Mouse (Mus musculus): Measurements from ENCODE around the gene Spg11. TPM values are rescaled to one million over a fixed set of nuclear protein-coding genes. Genes with fewer than 3 reads are reported as not detected.

Gene Spg11
- polyA plus RNA-seq, 1 experiment: 5.8 TPM

DNA sequence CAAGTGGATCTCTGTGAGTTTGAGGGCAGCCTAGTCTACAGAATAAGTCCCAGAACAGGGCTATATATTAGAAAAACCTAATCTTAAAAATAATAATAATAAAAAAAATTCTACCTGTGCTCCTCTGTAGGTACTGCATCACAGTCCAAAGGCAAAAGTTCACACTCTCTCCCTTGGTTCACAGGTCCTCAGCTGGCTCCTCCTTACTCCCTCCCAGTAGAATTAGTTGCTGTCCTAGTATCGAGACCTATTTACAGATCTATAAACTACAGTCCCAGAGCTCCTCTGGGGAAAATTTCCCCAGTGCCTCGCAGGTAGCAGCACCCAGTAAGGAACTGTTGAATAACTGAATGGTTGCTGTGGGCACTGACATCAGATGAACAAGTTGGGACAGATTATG lies 22.6 kb upstream of the Spg11 start:
- Histone ChIP-seq H3K4me3 (no peak overlapping the region), H3ac (ENCODE audit: control insufficient read depth, insufficient read length) (no peak overlapping the region), H3K27me3 (ENCODE audit: control insufficient read depth, insufficient read depth, insufficient read length) (no peaks in the 10 kb centered on the region), H3K36me3 (ENCODE audit: control insufficient read depth, insufficient read depth) (no peaks in the 10 kb centered on the region), H3K79me2 (ENCODE audit: control insufficient read depth, insufficient read depth) (no peaks in the 10 kb centered on the region), H3K4me2 (ENCODE audit: low read depth) (no peak overlapping the region)
- TF ChIP-seq MYOG (IDR thresholded peaks at IDR 0.05; ENCODE audit: control insufficient read depth in 1 of 3, insufficient read depth in 1 of 3, insufficient read length in 2 of 3, low read depth in 2 of 3) (no peak), USF1 (IDR thresholded peaks at IDR 0.05; ENCODE audit: low read depth) (no peak), TCF12 (IDR thresholded peaks at IDR 0.05; ENCODE audit: insufficient read depth, poor library complexity, severe bottlenecking) (no peak), POLR2AphosphoS2 (IDR thresholded peaks at IDR 0.05; ENCODE audit: insufficient read length, low read depth) (no peak), MAX (IDR thresholded peaks at IDR 0.05; ENCODE audit: low read depth) (no peak), REST (IDR thresholded peaks at IDR 0.05; ENCODE audit: insufficient read depth, insufficient read length) (no peak), E2F4 (IDR thresholded peaks at IDR 0.05; ENCODE audit: insufficient read depth) (no peak), CEBPB (IDR thresholded peaks at IDR 0.05; ENCODE audit: insufficient read depth, poor library complexity, severe bottlenecking) (no peak), SRF (IDR thresholded peaks at IDR 0.05; ENCODE audit: control insufficient read depth, insufficient read length, low read depth) (no peak), POLR2A (IDR thresholded peaks at IDR 0.05; ENCODE audit: insufficient read length, low read depth) (no peak), TCF3 (IDR thresholded peaks at IDR 0.05; ENCODE audit: insufficient read length, low read depth) (no peak), MYOD1 (IDR thresholded peaks at IDR 0.05; ENCODE audit: control insufficient read depth in 1 of 3, insufficient read length in 2 of 3, low read depth in 2 of 3) (no peak)

DNA sequence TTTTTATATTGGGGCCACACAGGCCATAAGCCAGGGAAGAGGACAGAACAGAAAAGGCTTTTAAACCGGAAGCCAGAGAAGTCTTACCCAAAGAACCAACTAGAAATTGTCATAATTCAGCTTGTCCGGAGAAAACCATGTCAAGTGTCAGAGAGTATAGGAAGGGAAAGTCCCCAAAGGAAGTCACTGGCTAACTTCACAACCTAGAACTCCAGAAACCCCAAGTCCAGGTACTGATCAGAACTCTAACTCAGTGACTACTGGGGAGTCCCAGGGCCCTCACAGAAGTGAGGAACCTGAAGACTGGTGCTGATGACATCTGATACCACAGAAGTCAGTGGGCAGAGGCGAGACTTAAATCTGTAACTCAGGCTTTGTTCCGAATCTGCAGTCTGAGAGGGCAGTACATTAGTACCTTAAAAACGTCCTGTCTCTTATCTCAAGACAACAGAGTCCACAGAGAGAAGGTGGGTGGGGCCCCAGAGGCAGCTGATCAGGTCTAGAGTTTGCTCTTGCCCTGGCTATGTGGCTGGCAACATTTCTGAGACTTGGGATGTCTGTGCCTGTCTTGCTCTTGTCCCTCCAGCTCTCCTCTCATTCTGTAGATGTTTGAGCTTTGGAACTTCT lies 19.8 kb upstream of the Spg11 start:
- no peaks in the 10 kb centered on the region for H3K79me2 ChIP-seq (ENCODE audit: control insufficient read depth, insufficient read depth)
- no peak overlapping the region for H3ac ChIP-seq (ENCODE audit: control insufficient read depth, insufficient read length)
- no peak overlapping the region for H3K4me2 ChIP-seq (ENCODE audit: low read depth)
- TF ChIP-seq CEBPB (IDR thresholded peaks at IDR 0.05; ENCODE audit: insufficient read depth, poor library complexity, severe bottlenecking) (no peak), MYOD1 (IDR thresholded peaks at IDR 0.05; ENCODE audit: control insufficient read depth in 1 of 3, insufficient read length in 2 of 3, low read depth in 2 of 3) (no peak)
- no peaks in the 10 kb centered on the region for H3K27me3 ChIP-seq (ENCODE audit: control insufficient read depth, insufficient read depth, insufficient read length)
- no peaks in the 10 kb centered on the region for H3K36me3 ChIP-seq (ENCODE audit: control insufficient read depth, insufficient read depth)
- no peak overlapping the region for H3K4me3 ChIP-seq

DNA sequence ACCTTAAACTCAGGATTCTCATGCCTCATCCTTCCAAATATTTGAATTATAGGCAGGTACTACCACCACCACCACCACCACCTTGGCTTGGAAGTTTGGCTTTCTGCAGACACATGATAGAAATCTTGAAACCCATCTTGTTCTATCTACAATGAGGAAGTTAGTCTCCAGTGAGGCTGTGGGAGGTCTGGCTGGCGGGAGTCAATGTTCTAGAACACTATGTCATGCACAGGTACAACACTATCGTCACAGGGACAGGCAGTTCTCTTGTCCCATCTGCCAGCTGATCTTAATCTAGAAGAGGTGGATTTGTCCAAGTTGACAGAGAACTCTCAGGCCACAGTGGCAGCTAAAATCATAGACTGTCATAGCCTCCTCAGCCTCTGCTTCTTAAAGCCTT lies 14.4 kb upstream of the Spg11 start:
- Histone ChIP-seq H3ac (ENCODE audit: control insufficient read depth, insufficient read length) (no peak overlapping the region), H3K27me3 (ENCODE audit: control insufficient read depth, insufficient read depth, insufficient read length) (no peaks in the 10 kb centered on the region), H3K4me2 (ENCODE audit: low read depth) (no peak overlapping the region), H3K4me3 (no peak overlapping the region), H3K79me2 (ENCODE audit: control insufficient read depth, insufficient read depth) (no peaks in the 10 kb centered on the region), H3K36me3 (ENCODE audit: control insufficient read depth, insufficient read depth) (no peaks in the 10 kb centered on the region)
- TF ChIP-seq MYOD1 (IDR thresholded peaks at IDR 0.05; ENCODE audit: control insufficient read depth in 1 of 3, insufficient read length in 2 of 3, low read depth in 2 of 3) (no peak), MAX (IDR thresholded peaks at IDR 0.05; ENCODE audit: low read depth) (no peak), E2F4 (IDR thresholded peaks at IDR 0.05; ENCODE audit: insufficient read depth) (no peak), USF1 (IDR thresholded peaks at IDR 0.05; ENCODE audit: low read depth) (no peak), POLR2AphosphoS2 (IDR thresholded peaks at IDR 0.05; ENCODE audit: insufficient read length, low read depth) (no peak), TCF12 (IDR thresholded peaks at IDR 0.05; ENCODE audit: insufficient read depth, poor library complexity, severe bottlenecking) (no peak), CEBPB (IDR thresholded peaks at IDR 0.05; ENCODE audit: insufficient read depth, poor library complexity, severe bottlenecking) (no peak), REST (IDR thresholded peaks at IDR 0.05; ENCODE audit: insufficient read depth, insufficient read length) (no peak), MYOG (IDR thresholded peaks at IDR 0.05; ENCODE audit: control insufficient read depth in 1 of 3, insufficient read depth in 1 of 3, insufficient read length in 2 of 3, low read depth in 2 of 3) (no peak), TCF3 (IDR thresholded peaks at IDR 0.05; ENCODE audit: insufficient read length, low read depth) (no peak), SRF (IDR thresholded peaks at IDR 0.05; ENCODE audit: control insufficient read depth, insufficient read length, low read depth) (no peak), POLR2A (IDR thresholded peaks at IDR 0.05; ENCODE audit: insufficient read length, low read depth) (no peak)

DNA sequence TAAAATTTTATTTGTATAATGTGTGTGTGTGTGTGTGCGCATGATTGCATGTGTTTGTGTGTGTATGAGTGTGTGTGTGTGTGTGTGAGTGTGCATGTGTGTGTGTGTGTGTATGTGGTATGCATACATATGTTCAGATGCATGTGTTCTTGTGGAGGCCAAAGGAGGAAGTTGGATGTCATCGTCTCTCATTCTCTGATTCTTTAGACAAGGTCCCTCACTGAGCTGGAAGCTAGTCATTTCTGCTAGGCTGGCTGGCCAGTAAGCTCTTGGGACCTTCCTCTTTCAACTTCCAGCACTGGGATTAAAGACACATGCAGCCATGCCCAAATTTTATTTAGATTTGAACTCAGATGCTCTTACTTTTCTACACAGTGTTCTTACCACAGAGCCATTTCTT lies 13.9 kb upstream of the Spg11 start:
- Histone ChIP-seq H3K4me3 (no peak overlapping the region), H3K36me3 (ENCODE audit: control insufficient read depth, insufficient read depth) (no peaks in the 10 kb centered on the region), H3K4me2 (ENCODE audit: low read depth) (no peak overlapping the region), H3K79me2 (ENCODE audit: control insufficient read depth, insufficient read depth) (no peaks in the 10 kb centered on the region), H3ac (ENCODE audit: control insufficient read depth, insufficient read length) (no peak overlapping the region), H3K27me3 (ENCODE audit: control insufficient read depth, insufficient read depth, insufficient read length) (no peaks in the 10 kb centered on the region)
- TF ChIP-seq E2F4 (IDR thresholded peaks at IDR 0.05; ENCODE audit: insufficient read depth) (no peak), MYOG (IDR thresholded peaks at IDR 0.05; ENCODE audit: control insufficient read depth in 1 of 3, insufficient read depth in 1 of 3, insufficient read length in 2 of 3, low read depth in 2 of 3) (no peak), MYOD1 (IDR thresholded peaks at IDR 0.05; ENCODE audit: control insufficient read depth in 1 of 3, insufficient read length in 2 of 3, low read depth in 2 of 3) (no peak), REST (IDR thresholded peaks at IDR 0.05; ENCODE audit: insufficient read depth, insufficient read length) (no peak), TCF3 (IDR thresholded peaks at IDR 0.05; ENCODE audit: insufficient read length, low read depth) (no peak), CEBPB (IDR thresholded peaks at IDR 0.05; ENCODE audit: insufficient read depth, poor library complexity, severe bottlenecking) (no peak), TCF12 (IDR thresholded peaks at IDR 0.05; ENCODE audit: insufficient read depth, poor library complexity, severe bottlenecking) (no peak), SRF (IDR thresholded peaks at IDR 0.05; ENCODE audit: control insufficient read depth, insufficient read length, low read depth) (no peak), MAX (IDR thresholded peaks at IDR 0.05; ENCODE audit: low read depth) (no peak)

DNA sequence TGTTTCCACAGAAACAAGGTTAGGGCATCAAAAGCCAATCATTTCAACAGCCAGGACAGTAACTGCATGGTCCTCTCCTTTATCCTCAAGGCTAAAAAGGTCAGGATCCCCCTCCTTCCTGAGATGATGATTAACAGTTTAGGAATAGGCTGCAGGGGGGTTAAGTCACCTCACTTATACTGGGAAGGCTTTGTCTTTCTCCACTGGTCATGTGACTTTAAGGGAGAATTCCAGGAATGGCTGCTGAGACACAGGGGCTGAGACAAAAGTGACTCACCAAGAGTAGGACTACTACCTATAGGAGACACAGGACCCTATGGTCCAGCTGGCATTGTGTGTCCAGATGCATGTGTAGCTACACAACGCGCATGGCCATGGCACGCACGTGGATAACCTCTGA lies 9.4 kb upstream of the Spg11 start:
- H3K36me3 ChIP-seq (ENCODE audit: control insufficient read depth, insufficient read depth): no peaks in the 10 kb centered on the region

More for the DNA sequence above, 9.4 kb upstream of the Spg11 start:
- Histone ChIP-seq H3K79me2 (ENCODE audit: control insufficient read depth, insufficient read depth) (no peaks in the 10 kb centered on the region), H3ac (ENCODE audit: control insufficient read depth, insufficient read length) (no peak overlapping the region), H3K27me3 (ENCODE audit: control insufficient read depth, insufficient read depth, insufficient read length) (no peaks in the 10 kb centered on the region), H3K4me2 (ENCODE audit: low read depth) (no peak overlapping the region), H3K4me3 (no peak overlapping the region)
- TF ChIP-seq POLR2A (IDR thresholded peaks at IDR 0.05; ENCODE audit: insufficient read length, low read depth): no peak
- TF ChIP-seq E2F4 (IDR thresholded peaks at IDR 0.05; ENCODE audit: insufficient read depth): no peak
- TF ChIP-seq USF1 (IDR thresholded peaks at IDR 0.05; ENCODE audit: low read depth): peak; percentile 55
- no peak for TF ChIP-seq SRF (IDR thresholded peaks at IDR 0.05; ENCODE audit: control insufficient read depth, insufficient read length, low read depth)
- TF ChIP-seq MYOG (IDR thresholded peaks at IDR 0.05; ENCODE audit: control insufficient read depth in 1 of 3, insufficient read depth in 1 of 3, insufficient read length in 2 of 3, low read depth in 2 of 3): no peak
- no peak for TF ChIP-seq POLR2AphosphoS2 (IDR thresholded peaks at IDR 0.05; ENCODE audit: insufficient read length, low read depth)
